Mouse (Mus musculus) megakaryocyte, embryonic 14.5 days (primary cell): ENCODE results near the gene Gnai2. TPM values are rescaled to one million over a fixed set of nuclear protein-coding genes. Genes with fewer than 3 reads are reported as not detected.
A peak's percentile ranks its signal among the peaks of the same experiment; 100 is the strongest.

ENCODE experiments used
- H3K27me3 ChIP-seq: replicated peaks from 2 replicates; pipeline ENCODE3; 2012; ENCODE audit warnings: inconsistent platforms
- H3K36me3 ChIP-seq: replicated peaks from 2 replicates; pipeline ENCODE3; 2012; ENCODE audit warnings: low read length, inconsistent platforms, mixed read lengths
- H3K4me1 ChIP-seq: 2 replicates; pipeline ENCODE4 v1.6.1; 2012; ENCODE audit warnings: inconsistent platforms
- H3K4me3 ChIP-seq: replicated peaks from 2 replicates; pipeline ENCODE3; 2012; ENCODE audit warnings: moderate library complexity, mild to moderate bottlenecking, inconsistent platforms
- H3K9me3 ChIP-seq: 2 replicates; pipeline ENCODE4 v1.6.1; 2012; ENCODE audit warnings: inconsistent platforms
- FLI1 ChIP-seq: IDR thresholded peaks from 2 replicates; pipeline ENCODE4 v1.6.1; 2012; ENCODE audit warnings: low read length, inconsistent platforms, mixed read lengths
- GATA1 ChIP-seq: IDR thresholded peaks from 3 replicates; pipeline ENCODE4 v1.6.1; 2012; ENCODE audit warnings: mixed read lengths, low read length, inconsistent platforms, borderline replicate concordance
- polyA plus RNA-seq: library from polyadenylated mRNA; stranded (reverse); fragments of >175 nt; gene quantifications from 2 replicates; pipeline ENCODE4 v1.2.3, GENCODE M21; 2012; ENCODE audit warnings: low replicate concordance; ENCODE audit not compliant: insufficient read depth

Gnai2 gene
- polyA plus RNA-seq, 1 experiment, result 1,886 TPM

DNA sequence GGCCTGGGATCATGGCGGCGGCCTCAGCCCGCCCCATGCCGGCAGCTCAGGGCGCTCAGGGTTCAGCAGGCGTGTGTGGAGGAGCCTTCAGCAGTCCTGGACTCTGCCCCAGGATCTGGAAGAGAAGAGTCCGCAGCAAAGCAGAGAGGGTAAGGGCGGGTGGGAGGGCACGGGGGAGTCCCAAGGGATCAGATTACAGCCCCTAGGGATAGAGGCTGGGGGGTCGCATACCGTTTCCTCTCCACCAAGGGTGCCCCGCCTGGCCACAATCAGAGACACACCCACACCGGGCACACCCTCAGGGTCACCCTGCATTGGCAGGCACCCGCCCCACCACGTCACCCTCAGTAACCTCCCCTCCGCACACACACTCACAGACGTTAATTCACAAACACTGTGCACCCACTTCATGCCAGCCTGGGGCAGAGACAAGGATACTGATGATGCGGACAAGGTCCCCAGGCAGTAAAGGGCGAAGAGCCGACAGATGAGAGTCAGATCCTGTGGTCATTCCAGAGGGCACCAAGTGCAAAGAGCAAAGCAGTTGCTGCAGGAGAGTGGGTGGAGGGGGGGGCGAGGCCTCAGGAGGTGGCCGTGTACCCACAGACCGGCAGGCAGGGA, 30.0 kb downstream of the Gnai2 start:
- H3K36me3 ChIP-seq, result no peaks in the 10 kb centered on the region
- H3K27me3 ChIP-seq, result peaks cover 56% of the 10 kb centered on the region
- H3K4me1 ChIP-seq, result peaks cover 55% of the 10 kb centered on the region
- TF ChIP-seq FLI1 (no peak), GATA1 (no peak)
- no peaks in the 10 kb centered on the region for H3K9me3 ChIP-seq
- no peak overlapping the region for H3K4me3 ChIP-seq

DNA sequence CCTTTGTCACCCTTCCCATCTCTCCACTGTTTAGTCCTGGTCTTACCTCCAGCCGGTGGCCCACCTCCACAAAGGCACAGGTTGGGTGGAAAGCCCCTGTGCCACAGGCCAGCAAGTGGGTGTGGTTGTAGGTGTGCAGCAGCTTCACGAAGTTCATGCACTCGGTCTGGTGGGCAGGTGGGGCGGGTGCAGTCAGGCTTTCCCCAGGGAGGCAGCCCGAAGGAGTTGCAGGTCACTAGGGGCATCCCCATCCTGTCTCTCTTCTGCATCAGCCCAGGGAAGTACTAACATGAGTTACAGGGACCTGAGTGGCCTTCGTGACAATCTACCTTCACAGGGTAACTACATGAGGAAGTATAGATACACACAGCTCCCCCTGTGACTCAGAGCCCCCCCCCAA, 31.9 kb downstream of the Gnai2 start:
- TF ChIP-seq GATA1 (no peak), FLI1 (no peak)
- H3K27me3 ChIP-seq, result peaks cover 68% of the 10 kb centered on the region
- H3K36me3 ChIP-seq, result no peaks in the 10 kb centered on the region
- peaks cover 43% of the 10 kb centered on the region for H3K4me1 ChIP-seq
- no peaks in the 10 kb centered on the region for H3K9me3 ChIP-seq
- no peak overlapping the region for H3K4me3 ChIP-seq

DNA sequence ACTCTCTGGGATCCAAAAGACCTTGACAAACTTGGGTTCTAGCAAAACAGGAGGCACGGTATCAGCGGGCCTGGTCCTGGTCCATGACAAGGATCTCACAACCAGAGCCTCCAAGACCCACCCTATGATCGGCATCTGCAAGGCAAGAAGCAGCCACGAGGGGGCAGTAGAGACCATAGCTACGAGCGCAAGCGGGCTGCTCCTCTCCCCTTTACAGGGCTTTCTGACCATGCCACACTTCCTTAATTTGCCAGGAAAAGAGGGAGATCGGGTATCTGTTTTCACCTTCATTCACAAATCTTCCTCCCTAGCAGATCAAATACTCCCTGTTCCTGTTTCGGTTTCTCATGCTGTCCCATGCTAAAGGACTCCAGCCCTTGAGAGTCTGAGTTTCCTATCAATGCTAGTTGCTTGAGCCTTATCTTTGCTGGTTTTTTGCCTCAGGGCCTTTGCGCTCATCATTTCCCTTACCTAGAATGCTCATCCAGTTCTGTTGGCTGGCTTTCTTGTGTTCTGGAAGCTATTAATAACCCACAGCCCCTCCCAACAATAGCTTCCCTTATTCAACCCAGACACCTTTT, 33.0 kb downstream of the Gnai2 start:
- H3K9me3 ChIP-seq, result no peaks in the 10 kb centered on the region
- TF ChIP-seq GATA1 (no peak), FLI1 (no peak)
- peaks cover 45% of the 10 kb centered on the region for H3K4me1 ChIP-seq
- peaks cover 69% of the 10 kb centered on the region for H3K27me3 ChIP-seq
- H3K36me3 ChIP-seq, result no peaks in the 10 kb centered on the region
- H3K4me3 ChIP-seq, result peak overlapping the region; percentile 86

DNA sequence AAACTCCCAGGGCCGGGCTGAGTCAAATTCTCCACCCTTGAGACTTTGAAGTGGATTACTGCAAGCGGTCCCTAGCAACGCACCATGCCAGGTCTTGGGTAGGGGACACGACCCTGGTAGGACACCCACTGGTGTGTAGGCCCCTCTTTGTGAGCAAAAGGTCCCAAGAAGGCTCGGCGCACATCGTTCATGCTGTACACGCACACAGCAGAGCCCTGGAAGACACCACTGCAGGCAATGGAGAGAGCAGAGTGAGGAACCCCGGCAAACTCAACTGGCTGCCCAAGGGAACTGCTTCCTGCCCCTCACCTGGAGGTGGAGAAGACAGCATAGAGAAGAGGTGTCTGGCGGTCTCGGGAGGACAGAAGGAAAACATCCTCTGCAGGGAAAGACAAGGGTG, 33.9 kb downstream of the Gnai2 start:
- no peaks in the 10 kb centered on the region for H3K36me3 ChIP-seq
- H3K4me3 ChIP-seq, result no peak overlapping the region
- peaks cover 44% of the 10 kb centered on the region for H3K4me1 ChIP-seq
- TF ChIP-seq FLI1, result no peak
- no peak for TF ChIP-seq GATA1
- peaks cover 65% of the 10 kb centered on the region for H3K27me3 ChIP-seq
- H3K9me3 ChIP-seq, result no peaks in the 10 kb centered on the region

DNA sequence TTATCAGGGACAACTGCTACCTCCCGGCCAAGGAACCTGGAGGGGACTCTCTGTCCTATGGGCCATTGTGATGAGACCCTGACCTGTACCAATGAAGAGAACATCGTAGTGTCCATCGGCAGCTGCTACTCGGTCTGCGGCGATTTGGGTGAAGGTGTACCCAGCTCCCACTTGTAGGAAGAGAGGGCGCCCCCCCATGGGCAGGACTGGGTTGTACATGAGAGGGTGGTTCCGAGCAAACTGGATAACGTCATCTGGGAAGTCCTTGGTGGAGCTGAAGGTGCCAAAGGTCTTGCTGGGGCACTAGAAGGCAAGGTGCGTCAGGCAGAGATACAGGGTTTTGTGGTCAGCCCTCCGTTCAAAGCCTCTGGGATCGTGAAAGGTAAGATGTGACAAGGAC, 34.4 kb downstream of the Gnai2 start:
- H3K27me3 ChIP-seq, result peaks cover 61% of the 10 kb centered on the region
- no peaks in the 10 kb centered on the region for H3K36me3 ChIP-seq
- no peaks in the 10 kb centered on the region for H3K9me3 ChIP-seq
- TF ChIP-seq FLI1, result no peak
- TF ChIP-seq GATA1, result no peak
- H3K4me3 ChIP-seq, result no peak overlapping the region
- H3K4me1 ChIP-seq, result peaks cover 44% of the 10 kb centered on the region

DNA sequence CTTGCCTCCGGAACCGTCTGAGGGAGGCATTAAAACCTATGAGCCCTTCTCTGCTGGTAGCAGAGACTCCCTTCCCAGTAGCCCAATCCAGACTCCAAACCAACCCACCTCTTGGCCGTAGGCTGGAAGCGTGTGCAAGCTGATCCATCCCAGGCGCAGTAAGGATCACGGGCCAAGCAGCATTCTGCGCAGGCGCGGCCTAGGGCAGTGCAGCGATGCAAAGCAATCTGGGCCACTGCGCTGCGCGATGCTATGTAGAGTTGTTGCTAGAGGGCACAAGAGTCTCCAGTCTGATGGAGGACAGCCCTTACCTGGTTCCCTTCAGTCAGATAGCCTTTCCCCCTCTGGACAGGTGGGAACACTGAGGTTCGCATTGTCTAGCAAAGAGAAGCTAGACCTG, 35.3 kb downstream of the Gnai2 start:
- TF ChIP-seq FLI1 (no peak), GATA1 (no peak)
- H3K36me3 ChIP-seq, result peaks cover 4% of the 10 kb centered on the region

DNA sequence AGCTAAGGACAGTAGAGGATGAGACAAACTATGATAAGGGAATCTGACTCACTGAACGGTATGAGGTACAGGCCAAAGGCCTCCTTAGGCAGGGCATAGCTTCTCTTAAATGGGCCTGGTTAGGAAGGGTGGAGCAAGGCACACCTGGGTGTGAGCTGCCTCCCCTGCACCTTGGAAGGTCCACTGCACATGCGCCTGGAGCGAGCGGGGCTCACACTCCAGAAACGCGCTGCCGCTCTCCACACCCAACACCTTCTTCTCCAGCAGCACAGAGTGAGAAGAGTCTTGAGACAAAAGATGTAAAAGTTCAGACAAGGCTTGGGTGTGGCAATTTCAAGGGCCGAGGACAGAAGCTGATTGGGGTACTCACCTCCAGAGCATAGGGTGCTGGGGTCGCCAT, 35.7 kb downstream of the Gnai2 start:
- TF ChIP-seq FLI1 (no peak), GATA1 (no peak)
- Histone ChIP-seq H3K4me3 (no peak overlapping the region), H3K36me3 (peaks cover 8% of the 10 kb centered on the region), H3K4me1 (peaks cover 41% of the 10 kb centered on the region), H3K9me3 (no peaks in the 10 kb centered on the region), H3K27me3 (peaks cover 51% of the 10 kb centered on the region)

More for the DNA sequence above, 35.3 kb downstream of the Gnai2 start:
- Histone ChIP-seq H3K4me3 (no peak overlapping the region), H3K9me3 (no peaks in the 10 kb centered on the region), H3K27me3 (peaks cover 53% of the 10 kb centered on the region), H3K4me1 (peaks cover 41% of the 10 kb centered on the region)

DNA sequence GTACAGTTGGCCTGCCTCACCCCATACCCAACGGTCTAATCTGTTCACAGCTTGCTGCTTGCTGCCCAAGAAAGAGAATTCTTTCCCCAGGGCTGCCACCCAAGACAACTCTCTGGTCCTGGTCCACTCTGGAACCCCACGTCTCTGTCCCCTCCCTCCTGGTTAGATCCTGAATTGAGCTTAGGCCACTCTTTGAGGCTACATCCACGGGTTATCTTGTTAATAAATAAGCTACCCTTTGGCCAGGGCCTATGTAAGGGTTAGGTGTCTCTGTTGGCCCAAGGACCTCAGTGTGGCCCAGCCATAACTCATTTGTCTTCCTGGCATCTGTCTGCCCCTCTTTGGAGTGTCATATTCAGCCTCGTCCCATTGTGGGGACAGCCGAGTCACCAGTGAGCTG, 36.8 kb downstream of the Gnai2 start:
- Histone ChIP-seq H3K27me3 (peaks cover 45% of the 10 kb centered on the region), H3K9me3 (no peaks in the 10 kb centered on the region), H3K4me3 (no peak overlapping the region), H3K36me3 (peaks cover 18% of the 10 kb centered on the region), H3K4me1 (peaks cover 50% of the 10 kb centered on the region)
- TF ChIP-seq FLI1, result no peak
- TF ChIP-seq GATA1, result no peak

DNA sequence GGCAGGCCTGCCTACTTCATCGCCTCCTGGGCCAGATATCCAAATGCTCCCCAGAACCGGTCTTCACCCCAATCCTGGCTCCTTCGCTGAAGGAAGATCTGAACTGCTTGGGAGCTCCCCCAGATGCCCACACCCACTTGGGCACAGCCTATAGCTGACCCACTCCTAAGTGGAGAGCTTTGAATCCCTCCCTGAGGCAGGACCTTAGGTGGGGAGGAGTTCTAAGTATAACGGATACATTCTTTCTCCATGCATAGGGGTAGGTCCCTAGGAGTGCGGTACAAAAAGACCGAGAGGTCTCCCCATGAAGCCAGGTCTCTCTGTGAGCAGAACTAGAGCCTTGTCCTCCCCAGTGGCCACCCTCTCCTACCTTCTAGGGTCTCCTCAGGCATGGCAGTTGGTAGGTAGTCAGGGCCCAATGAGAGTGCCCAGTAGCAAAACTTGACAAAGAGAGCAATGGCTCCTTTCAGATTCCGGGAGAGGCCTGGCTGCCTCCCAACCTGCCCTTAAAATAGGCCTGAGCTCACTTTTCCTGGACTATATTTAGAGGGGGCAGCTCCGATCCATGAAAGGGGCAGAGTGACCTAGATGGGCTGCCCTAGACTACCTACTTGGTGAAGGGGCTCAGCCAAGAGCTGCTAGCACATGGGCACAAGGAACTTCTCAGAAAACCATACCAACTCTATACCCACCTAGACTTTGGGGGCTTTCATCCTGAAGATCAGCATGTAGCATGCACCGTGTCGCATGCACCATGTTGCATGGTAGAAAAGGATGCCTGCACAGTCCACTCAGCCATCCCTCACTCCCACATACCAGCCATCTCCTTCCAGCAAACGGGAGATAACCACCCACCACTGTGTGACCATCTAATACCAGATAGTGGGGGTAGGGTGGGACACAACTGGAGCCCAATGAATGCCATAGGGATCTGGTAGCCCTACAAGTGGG, 38.3 kb downstream of the Gnai2 start:
- Histone ChIP-seq H3K4me3 (no peak overlapping the region), H3K36me3 (peaks cover 31% of the 10 kb centered on the region), H3K9me3 (no peaks in the 10 kb centered on the region), H3K27me3 (peaks cover 41% of the 10 kb centered on the region), H3K4me1 (peaks cover 51% of the 10 kb centered on the region)
- no peak for TF ChIP-seq FLI1
- TF ChIP-seq GATA1, result no peak
